In genomic region chr3:94379831-94380510, GRCm38 (mm10) we compare ENCODE assay signal across 22 mouse cellular contexts. TPM values are rescaled to one million over a fixed set of nuclear protein-coding genes. Genes with fewer than 3 reads are reported as not detected.
DNase-seq lines count a peak whose midpoint lies in the region; ATAC-seq and TF ChIP-seq lines count a peak whose summit lies in the region.
"Had no signal": no experiment of that assay in that cellular context is flagged by ENCODE, and none has a peak within 500 bp of the region (broad histone marks: within the 10 kb centered on the region; RNA-seq: fewer than 3 reads in every experiment).

No protein-coding gene starts in this region.

- intact Hi-C loops in heart, postnatal 10 days (cut with DNase I) = no loop called here

- no peak for TF ChIP-seq POLR2A in thymus, adult 2 months (IDR thresholded peaks at IDR 0.05; ENCODE audit: control insufficient read depth, extremely low read depth, insufficient read depth, low read length, poor library complexity)

- no peak for DNase-seq in heart, postnatal 10 days
- DNase-seq in thymus, adult 2 months = no peak
- no peak for DNase-seq in thymus, postnatal 25 days
- DNase-seq in embryonic facial prominence, embryonic 10.5 days (ENCODE audit: low spot score) = peak; percentile 36
- peak; percentile 49 for DNase-seq in thymus, postnatal 4 days
- no peak for DNase-seq in ovary, postnatal 36 days (ENCODE audit: low spot score)
- DNase-seq: cerebellum, postnatal 14 days; liver, postnatal 0 days; lung, postnatal 4 days had no signal

- H3K9ac ChIP-seq in heart, embryonic 13.5 days = 0 out of 2 replicates have a peak overlapping the region, but pooled peaks have one; percentile 5
- no peak overlapping the region for H3K9ac ChIP-seq in midbrain, embryonic 15.5 days
- H3K9ac ChIP-seq: heart, embryonic 15.5 days; limb, embryonic 15.5 days; liver, postnatal 0 days; stomach, embryonic 15.5 days had no signal

- H3K27ac ChIP-seq in heart, embryonic 13.5 days (replicated peaks) = no peak overlapping the region
- peak overlapping the region; percentile 42 for H3K27ac ChIP-seq in thymus, adult 2 months (ENCODE audit: control insufficient read depth, insufficient read depth, low read length)
- no peak overlapping the region; the same call in 1 of the 2 replicates for H3K27ac ChIP-seq in embryonic facial prominence, embryonic 10.5 days (replicated peaks)
- H3K27ac ChIP-seq in midbrain, embryonic 15.5 days = no peak overlapping the region
- H3K27ac ChIP-seq: heart, embryonic 15.5 days; layer of hippocampus, adult 2 months; limb, embryonic 15.5 days; stomach, embryonic 15.5 days had no signal

- ATAC-seq in heart, embryonic 13.5 days (ENCODE audit: extremely low read depth, insufficient number of reproducible peaks, low FRiP score, low TSS enrichment) = no peak
- no peak for ATAC-seq in midbrain, embryonic 15.5 days (replicated peaks)
- ATAC-seq: hindbrain, embryonic 16.5 days; liver, postnatal 0 days had no signal

- H3K9me3 ChIP-seq in heart, embryonic 13.5 days = no peaks in the 10 kb centered on the region
- no peaks in the 10 kb centered on the region for H3K9me3 ChIP-seq in embryonic facial prominence, embryonic 10.5 days
- no peaks in the 10 kb centered on the region for H3K9me3 ChIP-seq in midbrain, embryonic 15.5 days
- H3K9me3 ChIP-seq: heart, embryonic 15.5 days; limb, embryonic 15.5 days; stomach, embryonic 15.5 days had no signal

- WGBS in heart, embryonic 13.5 days = 17% methylated on average over 9 of the region's 9 CpGs
- 37% methylated on average over 9 of the region's 9 CpGs for WGBS in thymus, adult 2 months
- 19% methylated on average over 9 of the region's 9 CpGs for WGBS in embryonic facial prominence, embryonic 10.5 days
- WGBS in midbrain, embryonic 15.5 days = 29% methylated on average over 9 of the region's 9 CpGs

- H3K4me2 ChIP-seq in heart, embryonic 13.5 days = no peak overlapping the region
- no peak overlapping the region for H3K4me2 ChIP-seq in midbrain, embryonic 15.5 days
- H3K4me2 ChIP-seq: heart, embryonic 15.5 days; limb, embryonic 15.5 days; midbrain, embryonic 11.5 days; stomach, embryonic 15.5 days had no signal

- peaks cover 7% of the 10 kb centered on the region for H3K4me1 ChIP-seq in heart, embryonic 13.5 days
- peaks cover 48% of the 10 kb centered on the region for H3K4me1 ChIP-seq in thymus, adult 2 months (replicated peaks; ENCODE audit: control insufficient read depth, insufficient read depth, low read length)
- H3K4me1 ChIP-seq in embryonic facial prominence, embryonic 10.5 days = peaks cover 18% of the 10 kb centered on the region
- 0 out of 2 replicates have a peak, but pooled peaks cover 2% of the 10 kb centered on the region for H3K4me1 ChIP-seq in midbrain, embryonic 15.5 days
- H3K4me1 ChIP-seq: heart, embryonic 15.5 days; stomach, embryonic 15.5 days had no signal

- no peaks in the 10 kb centered on the region for H3K36me3 ChIP-seq in heart, embryonic 13.5 days
- H3K36me3 ChIP-seq in thymus, adult 2 months (ENCODE audit: control insufficient read depth, insufficient read depth, low read length) = peaks cover 3% of the 10 kb centered on the region; the same call in 1 of the 2 replicates
- no peaks in the 10 kb centered on the region for H3K36me3 ChIP-seq in embryonic facial prominence, embryonic 10.5 days (replicated peaks)
- H3K36me3 ChIP-seq in midbrain, embryonic 15.5 days (replicated peaks) = no peaks in the 10 kb centered on the region
- H3K36me3 ChIP-seq: heart, embryonic 15.5 days; limb, embryonic 15.5 days; stomach, embryonic 15.5 days had no signal

- H3K27me3 ChIP-seq in heart, embryonic 13.5 days (replicated peaks) = peaks cover 25% of the 10 kb centered on the region
- H3K27me3 ChIP-seq in thymus, adult 2 months (ENCODE audit: control insufficient read depth, insufficient read depth, low read length) = no peaks in the 10 kb centered on the region
- H3K27me3 ChIP-seq in embryonic facial prominence, embryonic 10.5 days (replicated peaks; ENCODE audit: low read depth, poor library complexity, severe bottlenecking) = peaks cover 31% of the 10 kb centered on the region
- no peaks in the 10 kb centered on the region for H3K27me3 ChIP-seq in midbrain, embryonic 15.5 days (replicated peaks)
- H3K27me3 ChIP-seq: limb, embryonic 15.5 days; stomach, embryonic 15.5 days had no signal

- no peak for TF ChIP-seq CTCF in thymus, adult 2 months (IDR thresholded peaks at IDR 0.05; ENCODE audit: borderline replicate concordance, control insufficient read depth, extremely low read depth, insufficient read depth, low read length, poor library complexity)

- no peak overlapping the region for H3K4me3 ChIP-seq in heart, embryonic 13.5 days
- peak overlapping the region; percentile 78 for H3K4me3 ChIP-seq in thymus, adult 2 months (ENCODE audit: control insufficient read depth, insufficient read depth, low read length)
- H3K4me3 ChIP-seq in embryonic facial prominence, embryonic 10.5 days = no peak overlapping the region
- no peak overlapping the region for H3K4me3 ChIP-seq in midbrain, embryonic 15.5 days
- H3K4me3 ChIP-seq: heart, embryonic 15.5 days; layer of hippocampus, adult 2 months; limb, embryonic 15.5 days; myocyte; stomach, embryonic 15.5 days had no signal

RNA-seq across cellular contexts. Expression of gene Rorc, which starts 7.4 kb away (rescaled TPM):
- polyA plus RNA-seq in heart, embryonic 13.5 days (2015; fragmentation: Nextera tagmentation; extraction: Ambion mirVana) = 3.3 and 3.6 TPM in 2 replicates
- 10 to 100 TPM; 27.2 to 29.9 TPM for total RNA-seq in heart, postnatal 10 days (2021)
- polyA plus RNA-seq in thymus, adult 2 months (2012; rRNA removed) = 296 and 308 TPM in 2 replicates
- polyA plus RNA-seq in embryonic facial prominence, embryonic 10.5 days (2016; fragmentation: Nextera tagmentation; extraction: Ambion mirVana) = 0.21 and 0.29 TPM in 2 replicates
- polyA plus RNA-seq in midbrain, embryonic 15.5 days (2015; fragmentation: Nextera tagmentation; extraction: Ambion mirVana) = 0.23 and 0.39 TPM in 2 replicates
- total RNA-seq: granulocyte monocyte progenitor cell, adult 5-6 weeks had no signal

RNA-seq across cellular contexts. Expression of gene C2cd4d, which starts 17.7 kb away (rescaled TPM):
- polyA plus RNA-seq in heart, embryonic 13.5 days (2015; fragmentation: Nextera tagmentation; extraction: Ambion mirVana) = 0.31 and 0.52 TPM in 2 replicates
- under 1 TPM in 1 of 2 experiments, not detected in 1; 0.20 TPM for total RNA-seq in heart, postnatal 10 days (2021)
- polyA plus RNA-seq in thymus, adult 2 months (2012; rRNA removed) = 0.39 and 0.55 TPM in 2 replicates
- 0.30 and 0.31 TPM in 2 replicates for polyA plus RNA-seq in embryonic facial prominence, embryonic 10.5 days (2016; fragmentation: Nextera tagmentation; extraction: Ambion mirVana)
- 2.8 and 3.2 TPM in 2 replicates for polyA plus RNA-seq in midbrain, embryonic 15.5 days (2015; fragmentation: Nextera tagmentation; extraction: Ambion mirVana)
- total RNA-seq: granulocyte monocyte progenitor cell, adult 5-6 weeks had no signal
- polyA plus RNA-seq: myocyte had no signal

RNA-seq across cellular contexts. Expression of gene Lingo4, which starts 18.3 kb away (rescaled TPM):
- 0.08 TPM in 2 replicates for polyA plus RNA-seq in heart, embryonic 13.5 days (2015; fragmentation: Nextera tagmentation; extraction: Ambion mirVana)
- total RNA-seq in heart, postnatal 10 days (2021) = under 1 TPM; 0.07 to 0.10 TPM
- polyA plus RNA-seq in thymus, adult 2 months (2012; rRNA removed) = 6.0 and 6.1 TPM in 2 replicates
- polyA plus RNA-seq in embryonic facial prominence, embryonic 10.5 days (2016; fragmentation: Nextera tagmentation; extraction: Ambion mirVana) = 0.07 and 0.28 TPM in 2 replicates
- polyA plus RNA-seq in midbrain, embryonic 15.5 days (2015; fragmentation: Nextera tagmentation; extraction: Ambion mirVana) = 1.6 TPM in 2 replicates
- total RNA-seq: granulocyte monocyte progenitor cell, adult 5-6 weeks had no signal
- polyA plus RNA-seq: myocyte had no signal

RNA-seq across cellular contexts. Expression of gene Tdrkh, which starts 33.1 kb away (rescaled TPM):
- polyA plus RNA-seq in heart, embryonic 13.5 days (2015; fragmentation: Nextera tagmentation; extraction: Ambion mirVana) = 8.6 and 8.8 TPM in 2 replicates
- total RNA-seq in heart, postnatal 10 days (2021) = 1 to 10 TPM; 6.2 to 6.3 TPM
- 2.6 and 4.1 TPM in 2 replicates for polyA plus RNA-seq in thymus, adult 2 months (2012; rRNA removed)
- polyA plus RNA-seq in embryonic facial prominence, embryonic 10.5 days (2016; fragmentation: Nextera tagmentation; extraction: Ambion mirVana) = 14.2 and 16.5 TPM in 2 replicates
- 47.8 and 53.2 TPM in 2 replicates for polyA plus RNA-seq in midbrain, embryonic 15.5 days (2015; fragmentation: Nextera tagmentation; extraction: Ambion mirVana)

RNA-seq across cellular contexts. Expression of gene Them5, which starts 38.1 kb away (rescaled TPM):
- not detected in 2 replicates for polyA plus RNA-seq in heart, embryonic 13.5 days (2015; fragmentation: Nextera tagmentation; extraction: Ambion mirVana)
- total RNA-seq in heart, postnatal 10 days (2021) = not detected
- 0.27 and 0.35 TPM in 2 replicates for polyA plus RNA-seq in thymus, adult 2 months (2012; rRNA removed)
- polyA plus RNA-seq in embryonic facial prominence, embryonic 10.5 days (2016; fragmentation: Nextera tagmentation; extraction: Ambion mirVana) = 0.11 TPM in 1 of 2 replicates, not detected in the other
- polyA plus RNA-seq in midbrain, embryonic 15.5 days (2015; fragmentation: Nextera tagmentation; extraction: Ambion mirVana) = not detected in 2 replicates
- total RNA-seq: granulocyte monocyte progenitor cell, adult 5-6 weeks; layer of hippocampus, adult 2 months had no signal
- polyA plus RNA-seq: embryonic facial prominence, embryonic 11.5 days; kidney, embryonic 16.5 days; liver, postnatal 0 days; myocyte; urinary bladder, adult 2 months had no signal

Comparison
In these comparisons a context has a peak if more than half of its experiments do, and no peak if none do; other contexts are left out.
1. DNase-seq: peak in embryonic facial prominence, embryonic 10.5 days (single experiment) and thymus, postnatal 4 days (single experiment); none in heart, postnatal 10 days (0 of 2), thymus, adult 2 months (single experiment), thymus, postnatal 25 days (single experiment) and ovary, postnatal 36 days (single experiment).
2. RNA of gene Rorc, which starts 7.4 kb away (polyA plus RNA-seq): 296 to 308 TPM in thymus, adult 2 months; 3.3 to 3.6 TPM in heart, embryonic 13.5 days, 0.23 to 0.39 TPM in midbrain, embryonic 15.5 days and 0.21 to 0.29 TPM in embryonic facial prominence, embryonic 10.5 days; every median in the first group is over 10 times any median in the second.